Mouse (Mus musculus): ENCODE results near the gene Pias4. TPM values are rescaled to one million over a fixed set of nuclear protein-coding genes. Genes with fewer than 3 reads are reported as not detected.

The Pias4 gene
- polyA plus RNA-seq, 1 experiment from 2014 or later = 49.7 TPM

- Histone ChIP-seq H3K9me3 (replicated peaks; ENCODE audit: control insufficient read depth, low read length, poor library complexity, severe bottlenecking) (no peaks in the 10 kb centered on the region), H3K4me2 (ENCODE audit: low read length) (peak overlapping the region; percentile 98), H3K27ac (ENCODE audit: low read length) (peak overlapping the region; percentile 96), H3K4me3 (ENCODE audit: low read depth, low read length) (peak overlapping the region; percentile 59), H3K27me3 (ENCODE audit: control insufficient read depth, insufficient read depth, low read depth, low read length) (peaks cover 22% of the 10 kb centered on the region), H3K9ac (ENCODE audit: low read depth, low read length) (peak overlapping the region; percentile 84), H3K36me3 (ENCODE audit: control insufficient read depth, insufficient read depth, low read length) (peaks cover 16% of the 10 kb centered on the region), H3K4me1 (ENCODE audit: control insufficient read depth, insufficient read depth, low read length) (peaks cover 21% of the 10 kb centered on the region)
- 2% methylated on average over 19 of the region's 19 CpGs for WGBS
- peak; percentile 47 for ATAC-seq
Measured at GRCm38 (mm10) chr10:81192968-81193501, 25.3 kb upstream of the Pias4 start.

GRCm38 (mm10) chr10:81192270-81192967 lies 24.7 kb upstream of the Pias4 start:
- peak overlapping the region; percentile 98 for H3K4me2 ChIP-seq (ENCODE audit: low read length)
- peaks cover 22% of the 10 kb centered on the region for H3K27me3 ChIP-seq (ENCODE audit: control insufficient read depth, insufficient read depth, low read depth, low read length)
- peak overlapping the region; percentile 84 for H3K9ac ChIP-seq (ENCODE audit: low read depth, low read length)
- peak overlapping the region; percentile 59 for H3K4me3 ChIP-seq (ENCODE audit: low read depth, low read length)
- H3K9me3 ChIP-seq (replicated peaks; ENCODE audit: control insufficient read depth, low read length, poor library complexity, severe bottlenecking) = no peaks in the 10 kb centered on the region
- ATAC-seq = peak; percentile 87
- peaks cover 21% of the 10 kb centered on the region for H3K4me1 ChIP-seq (ENCODE audit: control insufficient read depth, insufficient read depth, low read length)
- peaks cover 16% of the 10 kb centered on the region for H3K36me3 ChIP-seq (ENCODE audit: control insufficient read depth, insufficient read depth, low read length)
- peak overlapping the region; percentile 96 for H3K27ac ChIP-seq (ENCODE audit: low read length)
- 1% methylated on average over 61 of the region's 93 CpGs for WGBS

- 90% methylated on average over 18 of the region's 18 CpGs for WGBS
- Histone ChIP-seq H3K27ac (ENCODE audit: low read length) (peak overlapping the region; percentile 96; the same call in 1 of the 2 replicates), H3K4me1 (ENCODE audit: control insufficient read depth, insufficient read depth, low read length) (peaks cover 21% of the 10 kb centered on the region), H3K4me2 (ENCODE audit: low read length) (no peak overlapping the region), H3K9me3 (replicated peaks; ENCODE audit: control insufficient read depth, low read length, poor library complexity, severe bottlenecking) (no peaks in the 10 kb centered on the region), H3K9ac (ENCODE audit: low read depth, low read length) (0 out of 2 replicates have a peak overlapping the region, but pooled peaks have one; percentile 6), H3K36me3 (ENCODE audit: control insufficient read depth, insufficient read depth, low read length) (peaks cover 19% of the 10 kb centered on the region), H3K27me3 (ENCODE audit: control insufficient read depth, insufficient read depth, low read depth, low read length) (peaks cover 16% of the 10 kb centered on the region), H3K4me3 (ENCODE audit: low read depth, low read length) (no peak overlapping the region)
- no peak for ATAC-seq
Measured at GRCm38 (mm10) chr10:81191342-81191982, 23.7 kb upstream of the Pias4 start.

- ATAC-seq = no peak
- H3K4me2 ChIP-seq (ENCODE audit: low read length) = no peak overlapping the region
- no peaks in the 10 kb centered on the region for H3K9me3 ChIP-seq (replicated peaks; ENCODE audit: control insufficient read depth, low read length, poor library complexity, severe bottlenecking)
- H3K4me1 ChIP-seq (ENCODE audit: control insufficient read depth, insufficient read depth, low read length) = peaks cover 21% of the 10 kb centered on the region
- H3K27me3 ChIP-seq (ENCODE audit: control insufficient read depth, insufficient read depth, low read depth, low read length) = peaks cover 12% of the 10 kb centered on the region
- no peak overlapping the region for H3K27ac ChIP-seq (ENCODE audit: low read length)
- WGBS = 66% methylated on average over 6 of the region's 6 CpGs
- no peak overlapping the region for H3K9ac ChIP-seq (ENCODE audit: low read depth, low read length)
- H3K4me3 ChIP-seq (ENCODE audit: low read depth, low read length) = no peak overlapping the region
- H3K36me3 ChIP-seq (ENCODE audit: control insufficient read depth, insufficient read depth, low read length) = peaks cover 19% of the 10 kb centered on the region
Measured at GRCm38 (mm10) chr10:81190912-81191321, 23.2 kb upstream of the Pias4 start.

GRCm38 (mm10) chr10:81190236-81190911 lies 22.7 kb upstream of the Pias4 start:
- no peak overlapping the region for H3K4me3 ChIP-seq (ENCODE audit: low read depth, low read length)
- H3K9ac ChIP-seq (ENCODE audit: low read depth, low read length) = no peak overlapping the region
- H3K9me3 ChIP-seq (replicated peaks; ENCODE audit: control insufficient read depth, low read length, poor library complexity, severe bottlenecking) = no peaks in the 10 kb centered on the region
- H3K4me2 ChIP-seq (ENCODE audit: low read length) = no peak overlapping the region
- WGBS = 71% methylated on average over 31 of the region's 31 CpGs
- H3K27ac ChIP-seq (ENCODE audit: low read length) = no peak overlapping the region
- H3K27me3 ChIP-seq (ENCODE audit: control insufficient read depth, insufficient read depth, low read depth, low read length) = peaks cover 7% of the 10 kb centered on the region; the same call in 1 of the 2 replicates
- ATAC-seq = no peak
- peaks cover 21% of the 10 kb centered on the region for H3K4me1 ChIP-seq (ENCODE audit: control insufficient read depth, insufficient read depth, low read length)
- peaks cover 19% of the 10 kb centered on the region for H3K36me3 ChIP-seq (ENCODE audit: control insufficient read depth, insufficient read depth, low read length)

- 81% methylated on average over 26 of the region's 26 CpGs for WGBS
- Histone ChIP-seq H3K36me3 (ENCODE audit: control insufficient read depth, insufficient read depth, low read length) (peaks cover 19% of the 10 kb centered on the region), H3K9ac (ENCODE audit: low read depth, low read length) (no peak overlapping the region), H3K9me3 (replicated peaks; ENCODE audit: control insufficient read depth, low read length, poor library complexity, severe bottlenecking) (no peaks in the 10 kb centered on the region), H3K27ac (ENCODE audit: low read length) (no peak overlapping the region), H3K4me1 (ENCODE audit: control insufficient read depth, insufficient read depth, low read length) (peaks cover 21% of the 10 kb centered on the region), H3K4me3 (ENCODE audit: low read depth, low read length) (no peak overlapping the region), H3K4me2 (ENCODE audit: low read length) (no peak overlapping the region), H3K27me3 (ENCODE audit: control insufficient read depth, insufficient read depth, low read depth, low read length) (peaks cover 3% of the 10 kb centered on the region; the same call in 1 of the 2 replicates)
- no peak for ATAC-seq
Measured at GRCm38 (mm10) chr10:81189821-81190220, 22.1 kb upstream of the Pias4 start.

GRCm38 (mm10) chr10:81187161-81187560 lies 19.4 kb upstream of the Pias4 start:
- WGBS = 92% methylated on average over 9 of the region's 9 CpGs
- H3K9me3 ChIP-seq (replicated peaks; ENCODE audit: control insufficient read depth, low read length, poor library complexity, severe bottlenecking) = no peaks in the 10 kb centered on the region
- H3K4me1 ChIP-seq (ENCODE audit: control insufficient read depth, insufficient read depth, low read length) = peaks cover 15% of the 10 kb centered on the region
- H3K36me3 ChIP-seq (ENCODE audit: control insufficient read depth, insufficient read depth, low read length) = peaks cover 24% of the 10 kb centered on the region
- H3K27ac ChIP-seq (ENCODE audit: low read length) = no peak overlapping the region
- H3K4me2 ChIP-seq (ENCODE audit: low read length) = no peak overlapping the region
- H3K4me3 ChIP-seq (ENCODE audit: low read depth, low read length) = no peak overlapping the region
- H3K9ac ChIP-seq (ENCODE audit: low read depth, low read length) = no peak overlapping the region
- H3K27me3 ChIP-seq (ENCODE audit: control insufficient read depth, insufficient read depth, low read depth, low read length) = no peaks in the 10 kb centered on the region
- ATAC-seq = no peak

GRCm38 (mm10) chr10:81184765-81185164 lies 17.0 kb upstream of the Pias4 start:
- H3K4me1 ChIP-seq (ENCODE audit: control insufficient read depth, insufficient read depth, low read length) = peaks cover 8% of the 10 kb centered on the region
- peaks cover 33% of the 10 kb centered on the region for H3K36me3 ChIP-seq (ENCODE audit: control insufficient read depth, insufficient read depth, low read length)
- 75% methylated on average over 4 of the region's 4 CpGs for WGBS
- no peak for ATAC-seq
- no peak overlapping the region for H3K4me3 ChIP-seq (ENCODE audit: low read depth, low read length)
- no peak overlapping the region for H3K9ac ChIP-seq (ENCODE audit: low read depth, low read length)
- H3K27ac ChIP-seq (ENCODE audit: low read length) = no peak overlapping the region
- no peaks in the 10 kb centered on the region for H3K9me3 ChIP-seq (replicated peaks; ENCODE audit: control insufficient read depth, low read length, poor library complexity, severe bottlenecking)
- no peaks in the 10 kb centered on the region for H3K27me3 ChIP-seq (ENCODE audit: control insufficient read depth, insufficient read depth, low read depth, low read length)
- H3K4me2 ChIP-seq (ENCODE audit: low read length) = no peak overlapping the region

Data from midbrain, embryonic 16.5 days (tissue).